Mouse (Mus musculus) central nervous system, embryonic 11.5 days (tissue): ENCODE measurements around the gene Wnt2. TPM values are rescaled to one million over a fixed set of nuclear protein-coding genes. Genes with fewer than 3 reads are reported as not detected.

ENCODE experiments used
- polyA plus RNA-seq: library from polyadenylated mRNA; depleted of rRNA; stranded (reverse); fragments of >200 nt; gene quantifications from 2 replicates; pipeline ENCODE4 v1.2.3, GENCODE M21; 2012; rRNA removed

Wnt2 gene
- polyA plus RNA-seq = 1.0 and 2.2 TPM in 2 replicates

GRCm38 (mm10) chr6:18029746-18030656 lies at the start of gene Wnt2:
Gene Wnt2, minus strand, starts transcription at chr6:18030585.

Other genes with a start within 250 kb of the Wnt2 start
- gene Asz1, start 78.5 kb upstream of the Wnt2 start, polyA plus RNA-seq = 0.20 TPM in 1 of 2 replicates, not detected in the other
- 0.10 and 0.16 TPM in 2 replicates for gene Cftr, start 140.1 kb upstream of the Wnt2 start, polyA plus RNA-seq